Mouse (Mus musculus) stomach, postnatal 0 days (tissue): ENCODE results near the gene Aicda.

Experiments
- CTCF ChIP-seq: IDR thresholded peaks from 2 replicates; pipeline ENCODE4 v1.5.1; 2016; ENCODE audit warnings: antibody characterized with exemption, low read depth, mild to moderate bottlenecking, moderate library complexity
- EP300 ChIP-seq: optimal IDR thresholded peaks from 2 replicates; pipeline ENCODE3; 2016; ENCODE audit warnings: antibody characterized with exemption

GRCm38 (mm10) chr6:122569113-122569512 is 15.5 kb downstream of the Aicda start:
- TF ChIP-seq CTCF = no peak
- TF ChIP-seq EP300 = no peak
